Mouse (Mus musculus) liver, postnatal 0 days (tissue): Measurements from ENCODE around the gene Mis18a.

Experiments used
- CTCF ChIP-seq: sonication (generic); IDR thresholded peaks from 2 replicates; pipeline ENCODE4 v1.5.1; 2016; ENCODE audit warnings: antibody characterized with exemption, low read depth
- EP300 ChIP-seq: IDR thresholded peaks from 2 replicates; pipeline ENCODE4 v1.6.1; 2016; ENCODE audit warnings: antibody characterized with exemption, low read depth, mild to moderate bottlenecking

GRCm38 (mm10) chr16:90748169-90748568 is 21.0 kb upstream of the Mis18a start:
- TF ChIP-seq CTCF (no peak), EP300 (no peak)
